Mouse (Mus musculus) megakaryocyte progenitor cell, adult 5-6 weeks (primary cell): ENCODE data around the gene Art4. TPM values are rescaled to one million over a fixed set of nuclear protein-coding genes. Genes with fewer than 3 reads are reported as not detected.
"Not testable (repeated sequence)": the region's sequence is repeated elsewhere in the genome, so short reads cannot be mapped to it uniquely, and the experiment has no call there.

Source experiments
- ATAC-seq: replicated peaks from 2 replicates; pipeline ENCODE4 v1.8.0; 2016; ENCODE audit warnings: mild to moderate bottlenecking, moderate TSS enrichment, inconsistent platforms; ENCODE audit not compliant: poor library complexity
- total RNA-seq, 2 experiments: library from RNA; stranded (forward) in 1 of 2; stranded (reverse) in 1 of 2; fragments of 157-497, 149-512 nt in 1 of 2; fragments of 200-1000 nt in 1 of 2; gene quantifications; 2 replicates each; pipeline versions ENCODE4 v1.2.3 to v1.2.4; 2015 to 2017

The Art4 gene
- total RNA-seq (2015), result 1.8 and 2.4 TPM in 2 replicates
- 1.8 and 6.0 TPM in 2 replicates for total RNA-seq (2017)

- ATAC-seq, result peak; percentile 74
These were observed at the start of gene Art4 for GRCm38 (mm10) chr6:136857186-136857872. Gene Art4, minus strand, starts transcription at chr6:136857733.

DNA sequence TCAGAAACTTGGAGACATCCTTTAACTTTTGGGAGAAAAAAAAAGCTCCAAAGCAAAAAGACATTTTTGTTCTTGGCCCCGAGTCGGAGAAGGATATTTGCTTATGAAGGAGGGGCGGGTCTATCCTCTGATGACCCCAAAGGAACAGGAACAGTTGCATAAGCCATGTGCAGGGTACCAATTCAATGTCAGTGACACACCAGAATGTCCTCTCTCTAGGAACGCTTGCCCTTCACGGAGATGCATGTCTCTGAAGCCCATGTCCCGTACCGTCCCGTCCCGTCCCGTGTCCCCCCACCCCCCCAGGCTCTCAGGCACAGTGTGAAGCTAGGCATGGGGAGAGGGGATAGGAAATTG lies 49.4 kb upstream of the Art4 start:
- ATAC-seq, result no peak

DNA sequence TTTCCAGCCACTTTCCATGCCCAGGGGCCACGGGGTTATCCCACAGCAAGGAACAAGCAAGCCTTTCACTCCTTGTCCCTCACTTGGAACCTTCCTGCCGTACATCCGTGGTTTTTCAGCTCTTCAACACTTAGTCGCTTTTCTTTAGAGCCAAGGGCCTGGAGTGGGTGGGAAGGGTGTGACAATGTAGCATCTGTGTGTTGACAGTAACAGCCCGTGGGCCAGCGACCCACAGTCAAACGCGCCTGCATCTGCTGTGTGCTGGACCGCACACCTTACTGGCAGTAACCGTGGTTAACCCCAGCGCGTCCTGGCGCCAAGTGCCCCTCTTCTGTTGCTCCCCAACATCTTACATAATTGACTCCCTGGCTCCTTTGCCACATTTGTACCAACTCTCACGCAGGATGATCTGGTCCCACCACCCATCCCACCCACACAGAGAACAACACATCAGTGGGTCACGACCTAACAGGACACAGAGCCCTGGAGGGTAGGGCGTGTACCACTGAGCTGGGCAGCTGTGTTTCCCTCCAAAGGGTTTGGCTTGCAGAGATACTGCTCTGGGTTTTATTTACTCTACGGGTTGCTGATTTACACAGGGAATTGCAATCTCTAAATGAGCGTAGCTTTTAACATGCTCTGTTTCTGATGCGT lies 48.9 kb upstream of the Art4 start:
- ATAC-seq, result no peak

DNA sequence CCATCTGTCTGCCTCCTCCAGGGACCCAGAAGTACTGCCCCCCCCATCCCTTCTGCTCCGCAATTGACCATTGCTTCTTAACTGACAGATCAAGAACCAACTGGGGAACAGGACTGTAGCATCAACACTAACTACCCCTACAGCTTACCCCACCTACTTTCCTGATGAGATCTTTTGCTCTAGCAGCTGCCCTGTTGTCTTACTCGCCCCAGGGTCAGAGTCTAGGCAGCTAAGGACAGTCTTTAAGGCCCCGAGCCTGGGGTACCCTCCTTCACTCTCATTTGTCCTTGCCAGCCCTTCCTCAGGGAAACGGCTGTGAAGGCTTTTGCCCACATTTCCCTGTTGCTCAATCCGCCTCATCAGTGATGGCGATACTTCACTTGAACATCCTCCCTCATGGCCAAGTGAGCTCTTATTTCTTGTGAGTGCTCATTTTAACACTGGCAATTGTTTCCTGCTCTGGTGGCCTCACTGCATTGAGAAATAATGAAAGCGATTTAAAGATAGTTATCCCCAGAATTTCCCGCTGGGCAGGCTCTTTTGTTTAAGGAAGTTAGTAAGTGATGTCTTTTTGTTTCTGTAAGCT lies 46.4 kb upstream of the Art4 start:
- ATAC-seq, result peak; percentile 59

GRCm38 (mm10) chr6:136902527-136902926 lies 45.0 kb upstream of the Art4 start:
- no peak for ATAC-seq

DNA sequence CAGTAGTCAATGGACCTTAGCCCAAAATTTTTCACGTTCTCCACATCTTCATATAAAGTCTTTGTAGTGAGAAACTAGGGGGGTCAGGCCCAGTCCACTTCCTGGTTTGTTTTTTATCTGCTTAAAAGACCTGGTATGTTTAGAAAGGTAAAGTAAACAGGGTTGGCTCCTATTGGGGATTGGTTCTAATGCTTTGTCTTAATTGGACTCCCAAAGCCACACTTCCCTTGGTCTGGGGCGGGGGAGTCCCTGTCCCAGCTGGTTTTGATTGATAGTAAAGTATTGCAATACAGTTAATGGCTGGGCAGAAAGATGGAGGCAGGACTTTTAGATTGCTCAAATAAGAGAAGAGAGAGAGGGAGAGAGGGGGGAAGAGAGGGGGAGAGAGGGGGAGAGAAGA lies 43.5 kb upstream of the Art4 start:
- no peak for ATAC-seq

GRCm38 (mm10) chr6:136900369-136901009 lies 43.0 kb upstream of the Art4 start:
- ATAC-seq, result peak; percentile 54

DNA sequence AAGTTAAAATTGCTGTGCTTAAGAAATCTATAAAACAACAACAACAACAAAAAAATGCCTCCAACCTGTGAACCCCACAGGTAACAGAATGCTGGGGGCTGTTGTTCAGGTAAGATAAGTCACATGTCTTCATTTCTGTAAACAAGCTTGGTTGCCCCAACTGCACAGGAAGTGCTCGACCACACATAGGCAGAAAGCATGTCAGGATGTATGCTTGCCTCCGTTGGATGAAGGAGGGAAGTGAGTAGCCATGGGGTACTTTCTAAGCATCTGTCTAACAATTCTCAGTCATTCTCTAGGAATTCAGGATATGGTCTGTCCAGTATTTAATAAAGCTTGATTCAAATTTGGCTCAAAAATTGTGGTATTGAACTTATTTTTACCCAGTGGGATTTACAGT lies 41.4 kb upstream of the Art4 start:
- ATAC-seq, result peak; percentile 36

DNA sequence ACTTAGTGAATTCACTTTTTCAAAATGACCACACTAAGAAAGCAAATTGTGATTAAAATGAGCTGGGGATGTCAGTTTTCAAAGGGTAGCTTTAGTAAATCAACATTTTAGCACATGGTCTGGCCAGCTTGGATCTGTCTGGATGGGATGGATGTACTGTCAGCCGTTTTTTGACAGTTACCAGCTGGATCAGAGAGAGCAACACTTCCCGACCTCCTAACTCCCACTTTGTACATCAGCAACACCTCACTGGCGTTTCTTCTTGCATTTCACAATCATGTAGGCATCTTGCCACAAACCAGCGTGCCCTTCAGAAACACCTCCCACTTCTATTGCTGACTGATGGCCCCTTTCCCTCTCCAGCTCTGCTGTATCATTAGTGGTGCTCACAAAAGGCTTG lies 40.7 kb upstream of the Art4 start:
- peak; percentile 42 for ATAC-seq

DNA sequence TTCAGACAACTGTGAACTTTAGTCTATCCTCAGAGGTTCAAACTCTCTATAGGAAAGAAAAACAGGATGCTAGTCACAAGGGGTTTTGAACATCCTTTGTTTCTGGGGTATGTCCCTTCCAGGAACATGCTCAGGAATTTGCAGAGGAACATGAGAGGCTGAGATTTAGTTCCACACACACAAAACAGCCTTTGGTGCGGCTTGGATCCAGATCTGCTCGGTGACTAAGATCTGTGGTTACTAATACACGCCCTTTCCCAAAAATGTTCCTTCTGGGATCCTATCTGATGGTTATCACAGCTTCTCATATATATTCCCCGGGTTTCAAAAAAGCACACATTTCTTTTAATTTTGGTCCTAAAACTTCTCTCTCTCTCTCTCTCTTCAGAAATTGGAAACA lies 40.3 kb upstream of the Art4 start:
- ATAC-seq, result no peak

DNA sequence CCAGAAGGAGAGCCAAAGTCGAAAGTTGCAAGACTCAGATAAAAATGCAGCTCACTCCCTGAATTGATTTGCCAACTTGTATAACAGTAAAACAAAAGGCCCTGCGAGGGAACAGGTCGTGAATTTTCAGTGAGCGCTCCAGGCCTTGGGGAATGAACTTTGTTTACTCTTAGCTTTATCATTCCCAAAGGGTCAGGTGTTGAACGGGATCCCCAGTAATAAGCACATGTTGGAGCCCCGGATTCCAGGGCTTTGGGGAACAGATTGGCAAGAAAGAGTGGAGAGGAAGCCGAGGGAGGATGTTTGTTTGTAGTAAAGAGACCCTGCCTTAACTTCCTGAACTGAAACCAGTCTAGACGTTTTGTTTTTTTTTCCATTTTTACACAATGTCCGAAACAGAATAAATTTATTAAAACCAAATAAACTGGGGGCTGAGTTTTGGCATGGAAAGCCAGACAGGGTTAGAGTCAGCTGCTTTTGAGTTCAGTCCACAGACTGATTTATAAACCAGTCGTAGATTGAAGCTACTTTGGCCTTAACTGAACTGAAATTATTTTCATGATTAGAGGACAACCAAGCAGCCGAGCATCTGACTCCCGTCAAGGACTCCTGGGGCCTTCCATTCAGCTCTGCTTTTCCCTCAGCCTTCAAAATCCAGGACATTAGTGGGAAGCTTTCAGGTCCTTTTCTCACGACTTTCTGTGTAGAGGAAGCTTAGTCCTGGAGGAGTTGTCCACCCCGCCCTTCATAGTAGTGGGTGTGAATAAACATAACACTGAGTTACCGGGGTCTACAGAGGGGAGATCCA lies 37.2 kb upstream of the Art4 start:
- ATAC-seq, result no peak

- ATAC-seq, result peak; percentile 90
These were observed 34.5 kb upstream of the Art4 start for GRCm38 (mm10) chr6:136892002-136892401.

DNA sequence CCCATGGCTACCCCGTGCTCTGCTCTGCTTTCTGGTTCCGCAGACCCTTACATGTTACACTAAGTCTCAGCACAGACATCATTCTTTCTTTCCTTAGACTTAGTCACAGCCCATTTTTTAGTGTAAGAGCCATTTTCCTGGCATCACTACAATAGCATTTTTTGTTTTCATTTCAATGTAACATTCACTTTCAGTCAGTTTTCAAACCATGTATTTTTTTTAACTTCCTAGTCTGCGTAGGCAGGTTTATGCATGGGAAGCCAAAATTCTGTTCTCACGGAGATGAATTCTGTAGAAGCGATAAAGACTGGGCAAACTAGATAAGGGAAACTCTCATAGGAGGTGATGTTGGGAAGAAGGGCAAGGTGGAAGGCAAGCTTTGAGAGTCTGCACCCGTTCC lies 32.0 kb upstream of the Art4 start:
- no peak for ATAC-seq

GRCm38 (mm10) chr6:136889067-136889466 lies 31.5 kb upstream of the Art4 start:
- no peak for ATAC-seq

GRCm38 (mm10) chr6:136887854-136888253 lies 30.3 kb upstream of the Art4 start:
- ATAC-seq, result no peak

- not testable (repeated sequence) for ATAC-seq
These were observed 27.2 kb upstream of the Art4 start for GRCm38 (mm10) chr6:136884766-136885165.

DNA sequence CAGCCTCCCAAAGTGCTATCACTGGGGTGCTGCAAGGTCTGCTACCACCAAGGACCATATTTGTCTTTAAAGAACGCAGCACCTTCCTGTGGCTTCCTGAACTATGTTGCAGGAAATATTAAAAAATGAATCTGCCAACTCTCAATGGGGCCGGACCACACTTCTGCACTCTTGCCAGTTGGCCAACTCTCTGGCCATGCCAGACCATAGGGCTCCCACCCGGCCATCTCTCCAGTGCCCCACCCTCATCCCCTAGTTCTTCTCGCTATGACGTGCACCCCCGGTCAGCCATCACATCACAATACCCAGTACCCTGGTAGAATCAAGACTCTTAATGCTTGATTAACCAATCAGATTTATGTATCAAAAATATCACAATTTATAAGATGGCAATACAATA lies 26.4 kb upstream of the Art4 start:
- ATAC-seq, result no peak

GRCm38 (mm10) chr6:136883431-136883915 lies 25.9 kb upstream of the Art4 start:
- no peak for ATAC-seq

- no peak for ATAC-seq
These were observed 24.1 kb upstream of the Art4 start for GRCm38 (mm10) chr6:136881678-136882077.

DNA sequence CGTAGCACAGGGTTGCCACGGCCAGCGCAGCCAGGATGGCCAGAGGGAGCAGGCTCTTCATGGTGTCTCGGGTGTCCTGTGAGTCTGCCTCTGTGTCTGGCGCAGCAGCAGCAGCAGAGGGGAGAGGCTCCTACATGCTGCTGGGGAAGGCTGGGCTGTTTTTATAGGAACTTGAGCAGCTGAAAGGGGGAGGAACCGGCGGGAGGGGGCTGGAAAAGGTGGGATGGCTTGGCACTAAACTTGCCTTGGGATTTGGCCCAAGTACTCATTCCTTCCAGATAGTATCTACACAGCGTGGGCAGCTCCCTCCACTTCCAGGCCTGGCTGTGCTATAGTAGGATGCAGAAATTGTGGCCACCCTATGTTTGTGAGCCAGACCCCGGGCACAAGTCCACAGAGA lies 18.1 kb upstream of the Art4 start, which contains the start of gene Mgp:
Mgp (minus strand) TSS at position 154 of the 400 bp plus-strand sequence.
- ATAC-seq, result no peak

GRCm38 (mm10) chr6:136874599-136874998 lies 17.1 kb upstream of the Art4 start:
- peak; percentile 58 for ATAC-seq
